Mouse (Mus musculus) cerebellum, adult 9-11 months (tissue): ENCODE results near the gene Mcoln2.

Experiments used
- DNase-seq: peaks from one replicate; pipeline ENCODE4 v3.0.0; 2022

The Mcoln2 gene

GRCm38 (mm10) chr3:146146131-146146530 lies 3.5 kb upstream of the Mcoln2 start:
- no peak for DNase-seq

GRCm38 (mm10) chr3:146150058-146150400 lies 396 bp downstream of the Mcoln2 start:
- no peak for DNase-seq

- DNase-seq, result no peak
Observed at GRCm38 (mm10) chr3:146150560-146150959, 927 bp downstream of the Mcoln2 start.

- no peak for DNase-seq
Observed at GRCm38 (mm10) chr3:146151328-146151727, 1.7 kb downstream of the Mcoln2 start.

- no peak for DNase-seq
Observed at GRCm38 (mm10) chr3:146151755-146152154, 2.1 kb downstream of the Mcoln2 start.

GRCm38 (mm10) chr3:146152348-146152747 lies 2.7 kb downstream of the Mcoln2 start:
- DNase-seq, result no peak

GRCm38 (mm10) chr3:146152913-146153312 lies 3.3 kb downstream of the Mcoln2 start:
- DNase-seq, result no peak

GRCm38 (mm10) chr3:146153862-146154611 lies 4.4 kb downstream of the Mcoln2 start:
- no peak for DNase-seq

- DNase-seq, result no peak
Observed at GRCm38 (mm10) chr3:146155628-146156576, 6.3 kb downstream of the Mcoln2 start.

GRCm38 (mm10) chr3:146156811-146157210 lies 7.2 kb downstream of the Mcoln2 start:
- no peak for DNase-seq

GRCm38 (mm10) chr3:146158039-146158438 lies 8.4 kb downstream of the Mcoln2 start:
- DNase-seq, result no peak

GRCm38 (mm10) chr3:146159360-146159759 lies 9.7 kb downstream of the Mcoln2 start:
- DNase-seq, result no peak

GRCm38 (mm10) chr3:146162197-146162596 lies 12.6 kb downstream of the Mcoln2 start:
- no peak for DNase-seq

- no peak for DNase-seq
Observed at GRCm38 (mm10) chr3:146169356-146169755, 19.7 kb downstream of the Mcoln2 start.

GRCm38 (mm10) chr3:146173030-146173429 lies 23.4 kb downstream of the Mcoln2 start:
- DNase-seq, result no peak

- DNase-seq, result no peak
Observed at GRCm38 (mm10) chr3:146174215-146174614, 24.6 kb downstream of the Mcoln2 start.

- no peak for DNase-seq
Observed at GRCm38 (mm10) chr3:146177295-146177694, 27.7 kb downstream of the Mcoln2 start.

GRCm38 (mm10) chr3:146177748-146178582 lies 28.3 kb downstream of the Mcoln2 start:
- DNase-seq, result peak; percentile 40

- no peak for DNase-seq
Observed at GRCm38 (mm10) chr3:146180341-146180740, 30.7 kb downstream of the Mcoln2 start.

- DNase-seq, result no peak
Observed at GRCm38 (mm10) chr3:146180986-146181385, 31.4 kb downstream of the Mcoln2 start.

- peak; percentile 8 for DNase-seq
Observed at GRCm38 (mm10) chr3:146184992-146185657, 35.5 kb downstream of the Mcoln2 start.

GRCm38 (mm10) chr3:146186033-146186432 lies 36.4 kb downstream of the Mcoln2 start:
- no peak for DNase-seq
